Mouse (Mus musculus): Measurements from ENCODE around the gene Arid3b.
A peak's percentile ranks its signal among the peaks of the same experiment; 100 is the strongest.

DNA sequence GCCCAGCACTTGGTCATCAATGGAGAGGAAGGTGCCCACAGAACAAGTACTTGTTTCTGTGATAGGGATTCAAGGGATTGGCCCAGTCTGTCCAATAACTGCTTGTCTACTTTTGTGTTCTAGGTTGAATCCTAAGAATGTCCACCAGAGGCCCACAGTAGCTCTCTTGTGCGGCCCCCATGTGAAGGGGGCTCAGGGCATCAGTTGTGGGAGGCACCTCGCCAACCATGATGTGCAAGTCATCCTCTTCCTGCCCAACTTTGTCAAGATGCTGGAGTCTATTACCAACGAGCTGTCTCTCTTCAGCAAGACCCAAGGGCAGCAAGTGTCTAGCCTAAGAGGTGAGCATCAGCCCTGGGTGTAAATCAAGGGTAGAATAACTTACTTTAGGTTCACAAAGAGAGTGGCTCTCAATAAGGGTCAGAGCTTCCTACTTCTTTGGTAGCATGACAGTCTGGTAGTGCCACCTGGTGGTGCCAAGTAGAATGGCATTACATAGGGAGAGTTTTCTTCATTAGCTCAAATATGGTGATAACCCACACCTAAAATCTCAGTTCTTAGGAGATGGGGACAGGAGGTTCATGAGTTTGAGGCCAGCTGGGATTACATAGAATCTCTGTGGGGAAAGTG is 92.0 kb downstream of the Arid3b start:
- TF ChIP-seq HCFC1 (IDR thresholded peaks at IDR 0.05; ENCODE audit: borderline replicate concordance, insufficient read depth, low read length) (no peak), ZC3H11A (IDR thresholded peaks at IDR 0.05; ENCODE audit: borderline replicate concordance, low read depth, low read length) (peak; percentile 48; the same call in 1 of the 2 replicates), CHD2 (IDR thresholded peaks at IDR 0.05; ENCODE audit: low read depth, low read length) (no peak), ZNF384 (IDR thresholded peaks at IDR 0.05; ENCODE audit: low read depth, low read length) (no peak)
